ENCODE assay signal across 26 mouse cellular contexts in genomic region chr14:66479181-66479580, GRCm38 (mm10).
DNase-seq lines count a peak whose midpoint lies in the region; ATAC-seq lines count a peak whose summit lies in the region.
"Had no signal": no experiment of that assay in that cellular context is flagged by ENCODE, and none has a peak within 500 bp of the region (broad histone marks: within the 10 kb centered on the region; RNA-seq: fewer than 3 reads in every experiment).

No protein-coding gene starts in this region.

- H3K27me3 ChIP-seq in forebrain, embryonic 10.5 days (ENCODE audit: poor library complexity, severe bottlenecking), result no peaks in the 10 kb centered on the region
- no peaks in the 10 kb centered on the region for H3K27me3 ChIP-seq in forebrain, embryonic 14.5 days (replicated peaks; ENCODE audit: control insufficient read depth, insufficient read depth, low read length)
- H3K27me3 ChIP-seq in heart, embryonic 10.5 days (ENCODE audit: insufficient read depth, poor library complexity, severe bottlenecking), result no peaks in the 10 kb centered on the region
- H3K27me3 ChIP-seq in midbrain, embryonic 10.5 days (ENCODE audit: low read depth, poor library complexity, severe bottlenecking), result no peaks in the 10 kb centered on the region
- no peaks in the 10 kb centered on the region for H3K27me3 ChIP-seq in midbrain, embryonic 11.5 days (ENCODE audit: control insufficient read depth, insufficient read depth, low read length)
- H3K27me3 ChIP-seq in midbrain, embryonic 14.5 days (ENCODE audit: control insufficient read depth, insufficient read depth, low read length), result no peaks in the 10 kb centered on the region
- no peaks in the 10 kb centered on the region for H3K27me3 ChIP-seq in midbrain, embryonic 16.5 days (ENCODE audit: control insufficient read depth, insufficient read depth, low read depth, low read length)
- H3K27me3 ChIP-seq: embryonic facial prominence, embryonic 13.5 days; forebrain, embryonic 13.5 days; heart, embryonic 13.5 days; intestine, embryonic 15.5 days had no signal

- ATAC-seq in forebrain, embryonic 14.5 days, result no peak
- no peak for ATAC-seq in midbrain, embryonic 11.5 days (ENCODE audit: low FRiP score)
- no peak for ATAC-seq in midbrain, embryonic 14.5 days (ENCODE audit: low FRiP score, low TSS enrichment)
- ATAC-seq in midbrain, embryonic 16.5 days, result no peak
- ATAC-seq: activated CD4-positive, CD25-positive, alpha-beta regulatory T cell, adult 4 months; forebrain, embryonic 13.5 days; intestine, embryonic 15.5 days had no signal

- no peak for DNase-seq in forebrain, embryonic 10.5 days (ENCODE audit: extremely low spot score, low spot score)
- no peak for DNase-seq in forebrain, embryonic 14.5 days (ENCODE audit: low spot score)
- DNase-seq in heart, embryonic 10.5 days (ENCODE audit: low spot score), result peak; percentile 66
- DNase-seq in heart, postnatal 25 days (ENCODE audit: low spot score), result no peak
- no peak for DNase-seq in midbrain, embryonic 10.5 days (ENCODE audit: low spot score)
- no peak for DNase-seq in midbrain, embryonic 11.5 days (ENCODE audit: low spot score, missing footprints)
- DNase-seq in midbrain, embryonic 14.5 days, result no peak
- DNase-seq: adrenal gland, adult 8-10 months; adrenal gland, postnatal 25 days; cerebellum, adult 11-12 months; cerebellum, adult 8-10 months; cerebellum, postnatal 36 days; embryo, embryonic 11 days; gastrocnemius, postnatal 10 days; gastrocnemius, postnatal 36 days; heart, postnatal 14 days had no signal

- no peak overlapping the region for H3K4me2 ChIP-seq in forebrain, embryonic 14.5 days (ENCODE audit: low read length)
- H3K4me2 ChIP-seq in midbrain, embryonic 11.5 days, result no peak overlapping the region
- no peak overlapping the region for H3K4me2 ChIP-seq in midbrain, embryonic 14.5 days (ENCODE audit: low read length)
- no peak overlapping the region for H3K4me2 ChIP-seq in midbrain, embryonic 16.5 days (ENCODE audit: low read length)
- H3K4me2 ChIP-seq: embryonic facial prominence, embryonic 13.5 days; forebrain, embryonic 13.5 days; heart, embryonic 13.5 days; hindbrain, embryonic 14.5 days; intestine, embryonic 15.5 days had no signal

- 88% methylated on average over 4 of the region's 4 CpGs for WGBS in forebrain, embryonic 10.5 days
- WGBS in forebrain, embryonic 14.5 days, result 93% methylated on average over 4 of the region's 4 CpGs
- WGBS in heart, embryonic 10.5 days, result 91% methylated on average over 4 of the region's 4 CpGs
- WGBS in midbrain, embryonic 10.5 days, result 84% methylated on average over 4 of the region's 4 CpGs
- WGBS in midbrain, embryonic 11.5 days, result 81% methylated on average over 4 of the region's 4 CpGs
- 59% methylated on average over 4 of the region's 4 CpGs for WGBS in midbrain, embryonic 14.5 days
- 53% methylated on average over 4 of the region's 4 CpGs for WGBS in midbrain, embryonic 16.5 days

- peaks cover 17% of the 10 kb centered on the region; the same call in 1 of the 2 replicates for H3K9me3 ChIP-seq in forebrain, embryonic 10.5 days
- 0 out of 2 replicates have a peak, but pooled peaks cover 5% of the 10 kb centered on the region for H3K9me3 ChIP-seq in forebrain, embryonic 14.5 days (replicated peaks; ENCODE audit: control insufficient read depth, low read length)
- H3K9me3 ChIP-seq in heart, embryonic 10.5 days, result 0 out of 2 replicates have a peak, but pooled peaks cover 4% of the 10 kb centered on the region
- peaks cover 21% of the 10 kb centered on the region for H3K9me3 ChIP-seq in midbrain, embryonic 10.5 days (replicated peaks)
- H3K9me3 ChIP-seq in midbrain, embryonic 11.5 days (ENCODE audit: control insufficient read depth, low read length), result no peaks in the 10 kb centered on the region
- 0 out of 2 replicates have a peak, but pooled peaks cover 3% of the 10 kb centered on the region for H3K9me3 ChIP-seq in midbrain, embryonic 14.5 days (ENCODE audit: control insufficient read depth, low read length)
- no peaks in the 10 kb centered on the region for H3K9me3 ChIP-seq in midbrain, embryonic 16.5 days (replicated peaks; ENCODE audit: control insufficient read depth, low read length, poor library complexity, severe bottlenecking)
- H3K9me3 ChIP-seq: intestine, embryonic 15.5 days had no signal

- 0 out of 2 replicates have a peak overlapping the region, but pooled peaks have one; percentile 56 for H3K27ac ChIP-seq in forebrain, embryonic 10.5 days
- H3K27ac ChIP-seq in forebrain, embryonic 14.5 days (ENCODE audit: low read depth, low read length), result no peak overlapping the region
- no peak overlapping the region for H3K27ac ChIP-seq in heart, embryonic 10.5 days
- peak overlapping the region; percentile 58 for H3K27ac ChIP-seq in midbrain, embryonic 10.5 days (replicated peaks)
- no peak overlapping the region; the same call in 1 of the 2 replicates for H3K27ac ChIP-seq in midbrain, embryonic 11.5 days (ENCODE audit: low read depth, low read length)
- 0 out of 2 replicates have a peak overlapping the region, but pooled peaks have one; percentile 1 for H3K27ac ChIP-seq in midbrain, embryonic 14.5 days (replicated peaks; ENCODE audit: low read depth, low read length)
- no peak overlapping the region for H3K27ac ChIP-seq in midbrain, embryonic 16.5 days (ENCODE audit: low read length)
- H3K27ac ChIP-seq: embryonic facial prominence, embryonic 10.5 days; embryonic facial prominence, embryonic 13.5 days; forebrain, embryonic 13.5 days; heart, embryonic 13.5 days; hindbrain, embryonic 14.5 days; intestine, embryonic 15.5 days had no signal

- no peak overlapping the region for H3K9ac ChIP-seq in forebrain, embryonic 14.5 days (ENCODE audit: low read length)
- no peak overlapping the region for H3K9ac ChIP-seq in midbrain, embryonic 11.5 days (ENCODE audit: low read length)
- no peak overlapping the region for H3K9ac ChIP-seq in midbrain, embryonic 14.5 days (replicated peaks; ENCODE audit: low read length)
- no peak overlapping the region for H3K9ac ChIP-seq in midbrain, embryonic 16.5 days (ENCODE audit: low read depth, low read length)
- H3K9ac ChIP-seq: embryonic facial prominence, embryonic 13.5 days; forebrain, embryonic 13.5 days; forebrain, postnatal 0 days; hindbrain, embryonic 14.5 days; intestine, embryonic 15.5 days had no signal

- no peak overlapping the region for H3K4me3 ChIP-seq in forebrain, embryonic 10.5 days
- H3K4me3 ChIP-seq in forebrain, embryonic 14.5 days (ENCODE audit: low read depth, low read length), result no peak overlapping the region
- H3K4me3 ChIP-seq in heart, embryonic 10.5 days, result no peak overlapping the region
- H3K4me3 ChIP-seq in midbrain, embryonic 10.5 days, result no peak overlapping the region
- no peak overlapping the region for H3K4me3 ChIP-seq in midbrain, embryonic 11.5 days (ENCODE audit: low read depth, low read length)
- no peak overlapping the region for H3K4me3 ChIP-seq in midbrain, embryonic 14.5 days (replicated peaks; ENCODE audit: low read depth, low read length)
- H3K4me3 ChIP-seq in midbrain, embryonic 16.5 days (ENCODE audit: low read depth, low read length), result no peak overlapping the region
- H3K4me3 ChIP-seq: embryonic facial prominence, embryonic 10.5 days; embryonic facial prominence, embryonic 13.5 days; erythroblast, embryonic 14.5 days; forebrain, embryonic 13.5 days; heart, embryonic 13.5 days; intestine, embryonic 15.5 days had no signal

- H3K36me3 ChIP-seq in forebrain, embryonic 10.5 days (replicated peaks), result no peaks in the 10 kb centered on the region
- H3K36me3 ChIP-seq in forebrain, embryonic 14.5 days (ENCODE audit: control insufficient read depth, insufficient read depth, low read length), result no peaks in the 10 kb centered on the region
- H3K36me3 ChIP-seq in heart, embryonic 10.5 days, result no peaks in the 10 kb centered on the region
- H3K36me3 ChIP-seq in midbrain, embryonic 10.5 days, result no peaks in the 10 kb centered on the region
- H3K36me3 ChIP-seq in midbrain, embryonic 11.5 days (ENCODE audit: control insufficient read depth, insufficient read depth, low read length), result no peaks in the 10 kb centered on the region
- H3K36me3 ChIP-seq in midbrain, embryonic 14.5 days (ENCODE audit: control insufficient read depth, insufficient read depth, low read length), result no peaks in the 10 kb centered on the region
- H3K36me3 ChIP-seq in midbrain, embryonic 16.5 days (ENCODE audit: control insufficient read depth, insufficient read depth, low read length), result no peaks in the 10 kb centered on the region
- H3K36me3 ChIP-seq: embryonic facial prominence, embryonic 10.5 days; embryonic facial prominence, embryonic 13.5 days; heart, embryonic 13.5 days; intestine, embryonic 15.5 days had no signal

- H3K4me1 ChIP-seq in forebrain, embryonic 10.5 days, result peaks cover 15% of the 10 kb centered on the region
- 0 out of 2 replicates have a peak, but pooled peaks cover 3% of the 10 kb centered on the region for H3K4me1 ChIP-seq in forebrain, embryonic 14.5 days (ENCODE audit: control insufficient read depth, insufficient read depth, low read length)
- H3K4me1 ChIP-seq in heart, embryonic 10.5 days, result peaks cover 5% of the 10 kb centered on the region; the same call in 1 of the 2 replicates
- H3K4me1 ChIP-seq in midbrain, embryonic 10.5 days, result peaks cover 17% of the 10 kb centered on the region
- H3K4me1 ChIP-seq in midbrain, embryonic 11.5 days (ENCODE audit: control insufficient read depth, insufficient read depth, low read length), result peaks cover 8% of the 10 kb centered on the region
- H3K4me1 ChIP-seq in midbrain, embryonic 14.5 days (ENCODE audit: control insufficient read depth, insufficient read depth, low read length), result peaks cover 8% of the 10 kb centered on the region
- peaks cover 8% of the 10 kb centered on the region for H3K4me1 ChIP-seq in midbrain, embryonic 16.5 days (ENCODE audit: control insufficient read depth, insufficient read depth, low read length)
- H3K4me1 ChIP-seq: intestine, embryonic 15.5 days had no signal

- intact Hi-C loops in heart, postnatal 25 days (cut with DNase I), result loop anchor here (10.0 kb wide), 1 partner anchor 56 kb away; no protein-coding TSS in a partner anchor

Comparison
In these comparisons a context has a peak if more than half of its experiments do, and no peak if none do; other contexts are left out.
1. H3K27ac ChIP-seq: peak in forebrain, embryonic 10.5 days (single experiment), midbrain, embryonic 10.5 days (single experiment) and midbrain, embryonic 14.5 days (single experiment); none in forebrain, embryonic 14.5 days (single experiment), heart, embryonic 10.5 days (single experiment), midbrain, embryonic 11.5 days (single experiment) and midbrain, embryonic 16.5 days (single experiment).